ENCODE assay signal across 16 mouse cellular contexts in genomic region chr7:34382803-34383202, GRCm38 (mm10).
"Had no signal": no experiment of that assay in that cellular context is flagged by ENCODE, and none has a peak within 500 bp of the region (broad histone marks: within the 10 kb centered on the region; RNA-seq: fewer than 3 reads in every experiment).

No protein-coding gene starts in this region.

- ATAC-seq: liver, embryonic 12.5 days; midbrain, embryonic 13.5 days; midbrain, embryonic 16.5 days had no signal

- H3K4me2 ChIP-seq: limb, embryonic 13.5 days; liver, embryonic 12.5 days; liver, embryonic 15.5 days; lung, embryonic 15.5 days; midbrain, embryonic 13.5 days had no signal

- H3K4me3 ChIP-seq: limb, embryonic 10.5 days; limb, embryonic 13.5 days; liver, embryonic 12.5 days; liver, embryonic 15.5 days; lung, embryonic 15.5 days; midbrain, embryonic 13.5 days had no signal

- H3K9me3 ChIP-seq: limb, embryonic 10.5 days; limb, embryonic 13.5 days; liver, embryonic 12.5 days; liver, embryonic 15.5 days; lung, embryonic 15.5 days; midbrain, embryonic 13.5 days had no signal

- H3K9ac ChIP-seq: limb, embryonic 13.5 days; liver, embryonic 12.5 days; liver, embryonic 15.5 days; lung, embryonic 15.5 days; midbrain, embryonic 13.5 days had no signal

- H3K27me3 ChIP-seq: limb, embryonic 13.5 days; liver, embryonic 12.5 days; liver, embryonic 15.5 days; lung, embryonic 15.5 days; midbrain, embryonic 13.5 days had no signal

- DNase-seq: kidney, adult 8-10 months; kidney, postnatal 14 days; kidney, postnatal 4 days; liver; lung, adult 18-20 months; lung, postnatal 10 days; lung, postnatal 36 days; thymus, adult 18-20 months; thymus, postnatal 36 days had no signal

- H3K27ac ChIP-seq: limb, embryonic 10.5 days; limb, embryonic 13.5 days; liver, embryonic 12.5 days; liver, embryonic 15.5 days; lung, embryonic 15.5 days; midbrain, embryonic 13.5 days had no signal

- H3K36me3 ChIP-seq: limb, embryonic 13.5 days; lung, embryonic 15.5 days; midbrain, embryonic 13.5 days had no signal
